8 mouse cellular contexts compared by ENCODE assay signal in genomic region chr5:30105668-30106300, GRCm38 (mm10). TPM values are rescaled to one million over a fixed set of nuclear protein-coding genes. Genes with fewer than 3 reads are reported as not detected.
DNase-seq lines count a peak whose midpoint lies in the region; ATAC-seq and TF ChIP-seq lines count a peak whose summit lies in the region.

3110082J24Rik (minus strand) TSS chr5:30106086.

- 2% methylated on average over 29 of the region's 29 CpGs for WGBS in lung, postnatal 0 days
- 2% methylated on average over 29 of the region's 29 CpGs for WGBS in hindbrain, embryonic 11.5 days
- under 1% methylated on average over 29 of the region's 29 CpGs for WGBS in midbrain, embryonic 14.5 days

- TF ChIP-seq EP300 in lung, postnatal 0 days (IDR thresholded peaks at IDR 0.05): no peak

- H3K27me3 ChIP-seq in lung, postnatal 0 days (replicated peaks; ENCODE audit: insufficient read depth, low read length): peaks cover 34% of the 10 kb centered on the region
- peaks cover 3% of the 10 kb centered on the region; the same call in 1 of the 2 replicates for H3K27me3 ChIP-seq in hindbrain, embryonic 11.5 days (ENCODE audit: control insufficient read depth, insufficient read depth, low read length)
- H3K27me3 ChIP-seq in midbrain, embryonic 14.5 days (ENCODE audit: control insufficient read depth, insufficient read depth, low read length): no peaks in the 10 kb centered on the region

- H3K36me3 ChIP-seq in lung, postnatal 0 days (ENCODE audit: insufficient read depth, low read length): no peaks in the 10 kb centered on the region
- H3K36me3 ChIP-seq in hindbrain, embryonic 11.5 days (ENCODE audit: control insufficient read depth, insufficient read depth, low read length): no peaks in the 10 kb centered on the region
- H3K36me3 ChIP-seq in midbrain, embryonic 14.5 days (ENCODE audit: control insufficient read depth, insufficient read depth, low read length): no peaks in the 10 kb centered on the region

- H3K4me1 ChIP-seq in lung, postnatal 0 days (ENCODE audit: insufficient read depth, low read depth, low read length): peaks cover 6% of the 10 kb centered on the region; the same call in 1 of the 2 replicates
- H3K4me1 ChIP-seq in hindbrain, embryonic 11.5 days (replicated peaks; ENCODE audit: control insufficient read depth, insufficient read depth, low read length): peaks cover 28% of the 10 kb centered on the region
- peaks cover 38% of the 10 kb centered on the region for H3K4me1 ChIP-seq in midbrain, embryonic 14.5 days (ENCODE audit: control insufficient read depth, insufficient read depth, low read length)

- TF ChIP-seq CTCF in lung, postnatal 0 days (IDR thresholded peaks at IDR 0.05): no peak

- no peak within 1 kb of the TSS for H3K9ac ChIP-seq in lung, postnatal 0 days (replicated peaks; ENCODE audit: low read depth)
- peak within 1 kb of the TSS; percentile 86 for H3K9ac ChIP-seq in hindbrain, embryonic 11.5 days (ENCODE audit: low read depth, low read length)
- H3K9ac ChIP-seq in midbrain, embryonic 14.5 days (replicated peaks; ENCODE audit: low read length): peak within 1 kb of the TSS; percentile 78

- H3K4me2 ChIP-seq in lung, postnatal 0 days (replicated peaks; ENCODE audit: low read depth, low read length): peak within 1 kb of the TSS; percentile 64
- peak within 1 kb of the TSS; percentile 95 for H3K4me2 ChIP-seq in hindbrain, embryonic 11.5 days (replicated peaks; ENCODE audit: low read depth, low read length)
- H3K4me2 ChIP-seq in midbrain, embryonic 14.5 days (ENCODE audit: low read length): peak within 1 kb of the TSS; percentile 96

- peak within 1 kb of the TSS; percentile 35 for H3K4me3 ChIP-seq in lung, postnatal 0 days (ENCODE audit: low read depth, low read length)
- peak within 1 kb of the TSS; percentile 75 for H3K4me3 ChIP-seq in hindbrain, embryonic 11.5 days (ENCODE audit: low read depth, low read length)
- H3K4me3 ChIP-seq in midbrain, embryonic 14.5 days (replicated peaks; ENCODE audit: low read depth, low read length): peak within 1 kb of the TSS; percentile 66

- intact Hi-C loops in gastrocnemius, postnatal 14 days (cut with DNase I; ENCODE audit: low total_unique reads): no loop called here

- H3K9me3 ChIP-seq in lung, postnatal 0 days (ENCODE audit: low read length): no peaks in the 10 kb centered on the region
- no peaks in the 10 kb centered on the region for H3K9me3 ChIP-seq in hindbrain, embryonic 11.5 days (ENCODE audit: control insufficient read depth, low read length)
- H3K9me3 ChIP-seq in midbrain, embryonic 14.5 days (ENCODE audit: control insufficient read depth, low read length): no peaks in the 10 kb centered on the region

- ATAC-seq in lung, postnatal 0 days: no peak
- peak; percentile 34 for ATAC-seq in hindbrain, embryonic 11.5 days (ENCODE audit: low FRiP score)
- peak; percentile 46 for ATAC-seq in midbrain, embryonic 14.5 days (ENCODE audit: low FRiP score, low TSS enrichment)

- DNase-seq in cerebellum, postnatal 25 days: peak; percentile 10 to 43
- DNase-seq in cerebellum, adult 11-12 months: no peak
- no peak for DNase-seq in lung, postnatal 0 days (ENCODE audit: low spot score)
- no peak for DNase-seq in lung, postnatal 25 days (ENCODE audit: low spot score)
- peak; percentile 69 for DNase-seq in hindbrain, embryonic 11.5 days (ENCODE audit: low spot score)
- DNase-seq in midbrain, embryonic 14.5 days: peak; percentile 84
- no peak for DNase-seq in gastrocnemius, postnatal 14 days
- no peak for DNase-seq in kidney, adult 18-20 months

- no peak within 1 kb of the TSS for H3K27ac ChIP-seq in lung, postnatal 0 days (ENCODE audit: low read length)
- peak within 1 kb of the TSS; percentile 87 for H3K27ac ChIP-seq in hindbrain, embryonic 11.5 days (ENCODE audit: low read depth, low read length)
- peak within 1 kb of the TSS; percentile 83 for H3K27ac ChIP-seq in midbrain, embryonic 14.5 days (replicated peaks; ENCODE audit: low read depth, low read length)

RNA-seq across cellular contexts. Expression of gene 3110082J24Rik, which starts in this region (rescaled TPM):
- not detected in 2 replicates for polyA plus RNA-seq in lung, postnatal 0 days (2015; fragmentation: Nextera tagmentation; extraction: Ambion mirVana)
- 6.3 and 6.5 TPM in 2 replicates for polyA plus RNA-seq in hindbrain, embryonic 11.5 days (2014; fragmentation: Nextera tagmentation; extraction: Ambion mirVana)
- 6.0 and 6.5 TPM in 2 replicates for polyA plus RNA-seq in midbrain, embryonic 14.5 days (2014; fragmentation: Nextera tagmentation; extraction: Ambion mirVana)
- not detected for total RNA-seq in gastrocnemius, postnatal 14 days (2021)

Comparison
In these comparisons a context has a peak if more than half of its experiments do, and no peak if none do; other contexts are left out.
1. DNase-seq: peak in cerebellum, postnatal 25 days (2 of 2), hindbrain, embryonic 11.5 days (single experiment) and midbrain, embryonic 14.5 days (single experiment); none in cerebellum, adult 11-12 months (single experiment), lung, postnatal 0 days (single experiment), lung, postnatal 25 days (single experiment), gastrocnemius, postnatal 14 days (single experiment) and kidney, adult 18-20 months (single experiment).
2. Peak in every context shown above with its lines, with median percentiles within 50 percentile points of each other: H3K4me2 ChIP-seq and H3K4me3 ChIP-seq.